Mouse (Mus musculus) forebrain, embryonic 14.5 days (tissue): ENCODE data around the gene Tjp2. TPM values are rescaled to one million over a fixed set of nuclear protein-coding genes. Genes with fewer than 3 reads are reported as not detected.

Source experiments
- ATAC-seq: fragments of 200-750 bp; cut with Nextera tagmentation; 2 replicates; pipeline ENCODE4 v1.8.0; 2017; ENCODE audit warnings: mild to moderate bottlenecking, moderate library complexity
- DNase-seq: peaks from one replicate; pipeline ENCODE4 v3.0.0-alpha.2; 2015; ENCODE audit warnings: low spot score
- H3K27ac ChIP-seq: fragments of 300-500 bp; sonication (generic); 2 replicates; pipeline ENCODE4 v1.5.1; 2014; ENCODE audit warnings: low read depth, mild to moderate bottlenecking, control low read depth, low read length, moderate library complexity
- H3K27me3 ChIP-seq: fragments of 300-500 bp; sonication (generic); replicated peaks from 2 replicates; pipeline ENCODE4 v1.6.1; 2014; ENCODE audit warnings: low read length, control low read depth, mixed read lengths; ENCODE audit not compliant: control insufficient read depth, insufficient read depth
- H3K36me3 ChIP-seq: fragments of 300-500 bp; sonication (generic); 2 replicates; pipeline ENCODE4 v1.6.1; 2014; ENCODE audit warnings: low read length, control low read depth; ENCODE audit not compliant: control insufficient read depth, insufficient read depth
- H3K4me1 ChIP-seq: fragments of 300-500 bp; sonication (generic); 2 replicates; pipeline ENCODE4 v1.6.1; 2014; ENCODE audit warnings: antibody characterized with exemption, low read length, control low read depth; ENCODE audit not compliant: control insufficient read depth, insufficient read depth
- H3K4me2 ChIP-seq: fragments of 300-500 bp; sonication (generic); 2 replicates; pipeline ENCODE4 v1.6.1; 2014; ENCODE audit warnings: mild to moderate bottlenecking, control low read depth, low read length
- H3K4me3 ChIP-seq: fragments of 300-500 bp; sonication (generic); 2 replicates; pipeline ENCODE4 v1.5.1; 2014; ENCODE audit warnings: low read depth, low read length, control low read depth
- H3K9ac ChIP-seq: fragments of 300-500 bp; sonication (generic); 2 replicates; pipeline ENCODE4 v1.6.1; 2014; ENCODE audit warnings: mild to moderate bottlenecking, low read length, control low read depth, moderate library complexity
- H3K9me3 ChIP-seq: fragments of 300-500 bp; sonication (generic); replicated peaks from 2 replicates; pipeline ENCODE4 v1.6.1; 2016; ENCODE audit warnings: low read length, control low read depth, mixed read lengths; ENCODE audit not compliant: control insufficient read depth
- WGBS: fragments of 180-500 bp; shearing (Covaris S2); extraction: QIAGEN DNeasy Blood & Tissue Kit; methylation state at CpG from one replicate; pipeline ENCODE4 v1.1.7; 2014; 5-methylcytosine and 5-hydroxymethylcytosine counted together
- polyA plus RNA-seq: library from polyadenylated mRNA; unstranded; fragments of >200 nt; fragmentation: Nextera tagmentation; extraction: Ambion mirVana; gene quantifications from 2 replicates; pipeline ENCODE4 v1.2.1, GENCODE M21; 2014

The Tjp2 gene
- polyA plus RNA-seq, 1 experiment from 2014 or later: 9.0 TPM

- Histone ChIP-seq H3K4me1 (no peaks in the 10 kb centered on the region), H3K27me3 (no peaks in the 10 kb centered on the region), H3K9ac (no peak overlapping the region), H3K9me3 (no peaks in the 10 kb centered on the region), H3K27ac (no peak overlapping the region), H3K4me3 (no peak overlapping the region), H3K36me3 (peaks cover 18% of the 10 kb centered on the region; the same call in 1 of the 2 replicates), H3K4me2 (no peak overlapping the region)
- no peak; the same call in 1 of the 2 replicates for ATAC-seq
- no peak for DNase-seq
- 61% methylated on average over 12 of the region's 12 CpGs for WGBS
Measured at GRCm38 (mm10) chr19:24259390-24260351, 34.8 kb upstream of the Tjp2 start.

DNA sequence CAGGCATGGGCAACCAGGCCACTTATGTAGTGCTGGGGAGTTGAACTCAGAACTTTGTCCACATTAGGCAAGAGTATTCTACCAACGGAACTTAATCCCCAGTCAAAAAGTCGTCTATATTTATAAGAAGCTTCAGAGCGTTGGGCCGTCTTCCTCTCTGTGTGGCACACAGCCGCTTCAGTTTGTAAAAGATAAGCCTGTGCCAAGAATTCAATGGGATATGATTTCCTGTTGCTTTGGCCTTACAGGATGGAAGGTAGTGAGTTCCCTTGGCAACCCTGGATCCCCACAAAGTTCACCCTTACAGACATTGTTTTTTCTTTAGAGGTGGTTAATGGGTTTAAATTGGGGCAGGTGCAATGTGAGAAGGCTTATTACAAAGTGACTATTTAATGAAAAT lies 33.5 kb upstream of the Tjp2 start:
- H3K4me2 ChIP-seq: no peak overlapping the region
- peaks cover 7% of the 10 kb centered on the region; the same call in 1 of the 2 replicates for H3K4me1 ChIP-seq
- 0 out of 2 replicates have a peak, but pooled peaks cover 9% of the 10 kb centered on the region for H3K36me3 ChIP-seq
- no peak overlapping the region for H3K4me3 ChIP-seq
- H3K9me3 ChIP-seq: no peaks in the 10 kb centered on the region
- DNase-seq (no peak), ATAC-seq (no peak)
- H3K9ac ChIP-seq: no peak overlapping the region
- 83% methylated on average over 5 of the region's 5 CpGs for WGBS
- H3K27ac ChIP-seq: no peak overlapping the region
- H3K27me3 ChIP-seq: no peaks in the 10 kb centered on the region

- H3K27me3 ChIP-seq: no peaks in the 10 kb centered on the region
- H3K9ac ChIP-seq: no peak overlapping the region
- 92% methylated on average over 6 of the region's 6 CpGs for WGBS
- H3K4me3 ChIP-seq: no peak overlapping the region
- ATAC-seq (no peak), DNase-seq (no peak)
- H3K9me3 ChIP-seq: no peaks in the 10 kb centered on the region
- H3K27ac ChIP-seq: no peak overlapping the region
- H3K4me2 ChIP-seq: no peak overlapping the region
- H3K36me3 ChIP-seq: 0 out of 2 replicates have a peak, but pooled peaks cover 8% of the 10 kb centered on the region
- peaks cover 7% of the 10 kb centered on the region; the same call in 1 of the 2 replicates for H3K4me1 ChIP-seq
Measured at GRCm38 (mm10) chr19:24257962-24258361, 33.1 kb upstream of the Tjp2 start.

GRCm38 (mm10) chr19:24253657-24254260 lies 28.9 kb upstream of the Tjp2 start:
- Histone ChIP-seq H3K36me3 (no peaks in the 10 kb centered on the region), H3K4me2 (no peak overlapping the region), H3K9me3 (no peaks in the 10 kb centered on the region), H3K4me1 (peaks cover 7% of the 10 kb centered on the region; the same call in 1 of the 2 replicates), H3K27ac (no peak overlapping the region; the same call in 1 of the 2 replicates), H3K27me3 (no peaks in the 10 kb centered on the region), H3K9ac (no peak overlapping the region), H3K4me3 (no peak overlapping the region)
- ATAC-seq: no peak
- WGBS: 12% methylated on average over 9 of the region's 9 CpGs
- peak; percentile 36 for DNase-seq

DNA sequence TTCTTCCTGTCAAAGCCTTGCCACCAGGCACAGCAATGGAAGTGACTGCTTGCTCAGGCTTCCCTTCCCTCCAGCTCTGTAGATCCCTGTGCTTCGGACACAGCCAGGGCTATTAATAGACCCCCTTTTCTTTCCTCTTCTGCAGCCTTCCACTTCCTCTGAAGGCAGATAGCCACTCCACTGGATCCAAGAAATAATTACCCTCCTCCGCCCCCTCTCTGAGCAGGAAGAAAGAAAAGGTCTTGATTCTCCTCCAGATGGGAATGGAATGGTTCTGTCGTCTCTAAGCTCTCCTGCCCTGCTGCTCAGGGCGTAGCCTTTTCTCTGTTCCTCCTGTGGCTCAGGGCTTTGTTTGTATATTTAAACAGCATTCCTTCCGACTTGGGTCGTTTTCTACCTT lies 27.0 kb upstream of the Tjp2 start:
- no peak overlapping the region for H3K27ac ChIP-seq
- no peak overlapping the region for H3K4me3 ChIP-seq
- ATAC-seq: no peak
- no peaks in the 10 kb centered on the region for H3K27me3 ChIP-seq
- no peak overlapping the region for H3K9ac ChIP-seq
- 7% methylated on average over 6 of the region's 6 CpGs for WGBS
- no peaks in the 10 kb centered on the region for H3K9me3 ChIP-seq
- peaks cover 7% of the 10 kb centered on the region; the same call in 1 of the 2 replicates for H3K4me1 ChIP-seq
- DNase-seq: peak; percentile 39
- H3K36me3 ChIP-seq: no peaks in the 10 kb centered on the region
- H3K4me2 ChIP-seq: no peak overlapping the region

DNA sequence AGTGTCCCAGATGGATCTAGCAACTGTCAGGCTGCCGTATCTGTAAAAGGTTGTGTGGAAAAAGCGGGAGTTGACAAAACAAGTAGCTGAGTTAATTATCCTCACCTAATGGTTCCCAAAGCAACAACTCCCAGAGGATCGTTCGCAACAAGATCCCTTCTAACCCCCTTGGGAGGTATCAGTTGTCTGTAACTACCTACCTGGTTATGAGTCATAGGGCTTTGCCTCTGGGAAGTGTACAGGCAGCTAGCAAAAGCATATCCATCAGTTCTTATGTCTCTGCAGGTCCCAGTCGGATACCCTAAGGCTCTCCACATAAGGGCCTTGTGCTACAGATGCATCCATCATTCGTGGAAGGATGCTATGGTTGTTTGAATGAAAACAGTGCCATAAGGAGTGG lies 18.5 kb upstream of the Tjp2 start:
- WGBS: 83% methylated on average over 6 of the region's 6 CpGs
- H3K27me3 ChIP-seq: no peaks in the 10 kb centered on the region

GRCm38 (mm10) chr19:24241799-24242546 lies 17.1 kb upstream of the Tjp2 start:
- Histone ChIP-seq H3K4me1 (no peaks in the 10 kb centered on the region), H3K27me3 (no peaks in the 10 kb centered on the region), H3K9me3 (no peaks in the 10 kb centered on the region), H3K27ac (no peak overlapping the region), H3K4me3 (no peak overlapping the region), H3K4me2 (no peak overlapping the region), H3K9ac (no peak overlapping the region), H3K36me3 (no peaks in the 10 kb centered on the region)
- DNase-seq (no peak), ATAC-seq (no peak)
- 49% methylated on average over 14 of the region's 14 CpGs for WGBS

More for the DNA sequence above, 18.5 kb upstream of the Tjp2 start:
- Histone ChIP-seq H3K4me2 (no peak overlapping the region), H3K9me3 (no peaks in the 10 kb centered on the region), H3K36me3 (no peaks in the 10 kb centered on the region), H3K9ac (no peak overlapping the region), H3K27ac (no peak overlapping the region), H3K4me3 (no peak overlapping the region), H3K4me1 (no peaks in the 10 kb centered on the region)
- ATAC-seq: no peak
- no peak for DNase-seq

- WGBS: 88% methylated on average over 8 of the region's 8 CpGs
- no peak for DNase-seq
- H3K27ac ChIP-seq: no peak overlapping the region
- H3K36me3 ChIP-seq: no peaks in the 10 kb centered on the region
- H3K4me2 ChIP-seq: no peak overlapping the region
- no peaks in the 10 kb centered on the region for H3K9me3 ChIP-seq
- no peaks in the 10 kb centered on the region for H3K27me3 ChIP-seq
- H3K9ac ChIP-seq: no peak overlapping the region
- no peak for ATAC-seq
- no peak overlapping the region for H3K4me3 ChIP-seq
- H3K4me1 ChIP-seq: no peaks in the 10 kb centered on the region
Measured at GRCm38 (mm10) chr19:24241271-24241670, 16.4 kb upstream of the Tjp2 start.
